Mouse (Mus musculus): ENCODE results near the gene Mrpl49. TPM values are rescaled to one million over a fixed set of nuclear protein-coding genes. Genes with fewer than 3 reads are reported as not detected.

Mrpl49 gene
- total RNA-seq, 2 experiments from 2014 or later: 38.4 to 53.5 TPM

DNA sequence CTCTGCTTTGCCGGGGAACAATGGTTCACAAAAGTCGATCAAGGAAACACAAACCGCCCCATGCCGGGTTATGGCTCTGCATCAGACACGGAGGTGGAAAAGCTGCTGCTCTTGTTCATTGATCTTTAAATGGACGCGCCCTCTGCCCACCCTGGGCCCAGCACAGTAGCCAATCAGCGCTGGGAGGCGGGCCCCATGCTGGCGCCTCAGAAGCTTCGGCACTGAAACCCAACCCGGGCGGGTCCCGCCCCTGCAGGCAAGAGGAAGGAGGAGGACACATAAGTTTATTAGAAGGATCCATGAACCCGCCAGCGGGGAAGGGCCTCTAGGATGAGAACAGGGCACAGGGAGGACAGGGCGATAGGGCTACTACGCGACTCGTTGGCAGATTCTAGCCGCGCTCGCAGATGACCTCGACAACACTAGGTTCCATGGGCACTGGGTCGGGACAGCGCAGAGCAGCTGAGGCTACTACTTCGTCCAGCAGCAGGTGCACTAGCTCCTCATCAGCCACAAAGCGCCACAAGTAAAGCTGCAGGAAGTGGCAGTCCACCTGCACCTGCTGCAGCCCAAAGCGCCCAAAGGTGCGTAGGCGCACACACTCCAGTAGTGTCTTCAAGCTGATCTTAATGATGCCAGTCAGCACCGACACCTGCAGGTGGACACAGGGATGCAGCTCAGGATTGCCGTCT is 10.3 kb upstream of the Mrpl49 start, which contains the start of gene Tm7sf2:
TSS of gene Tm7sf2 (minus strand) at position 650 of the 692 bp plus-strand sequence.
- ATAC-seq (replicated peaks; ENCODE audit: poor library complexity): peak; percentile 87

DNA sequence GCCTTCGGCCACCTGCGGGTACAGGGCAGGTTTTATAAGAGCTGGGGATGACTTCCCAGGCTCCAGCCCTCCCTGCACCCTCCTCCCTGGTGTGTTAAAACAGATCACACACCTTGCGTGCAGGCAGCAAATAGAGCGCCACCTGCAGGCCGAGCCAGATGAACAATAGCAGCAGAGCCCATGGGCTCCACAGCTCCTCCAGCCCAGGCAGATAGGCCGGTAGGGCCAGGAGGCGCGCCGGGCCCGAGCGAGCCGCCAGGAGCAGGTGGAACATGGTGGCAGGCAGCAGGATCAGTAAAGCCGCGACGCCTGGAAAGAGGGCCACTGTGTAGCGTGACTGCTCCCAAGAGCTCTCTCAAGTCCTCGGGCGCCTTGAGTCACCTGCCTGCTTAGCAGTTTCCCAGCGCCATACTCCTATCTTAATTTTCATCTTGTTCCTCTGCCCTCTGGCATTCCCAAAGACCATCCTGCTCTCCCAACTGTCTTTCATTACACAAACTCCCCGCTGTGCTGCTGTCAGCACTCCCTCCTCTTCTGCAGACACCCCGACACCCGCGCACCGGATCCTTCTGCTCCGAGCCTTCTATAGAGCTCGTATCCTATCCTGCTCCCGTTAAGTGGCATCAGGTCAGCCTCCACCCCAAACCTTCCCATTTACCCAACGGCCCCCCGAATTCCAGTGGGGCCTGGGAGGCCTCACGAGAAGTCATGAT is 9.6 kb upstream of the Mrpl49 start:
- peak; percentile 81 for ATAC-seq (replicated peaks; ENCODE audit: poor library complexity)

DNA sequence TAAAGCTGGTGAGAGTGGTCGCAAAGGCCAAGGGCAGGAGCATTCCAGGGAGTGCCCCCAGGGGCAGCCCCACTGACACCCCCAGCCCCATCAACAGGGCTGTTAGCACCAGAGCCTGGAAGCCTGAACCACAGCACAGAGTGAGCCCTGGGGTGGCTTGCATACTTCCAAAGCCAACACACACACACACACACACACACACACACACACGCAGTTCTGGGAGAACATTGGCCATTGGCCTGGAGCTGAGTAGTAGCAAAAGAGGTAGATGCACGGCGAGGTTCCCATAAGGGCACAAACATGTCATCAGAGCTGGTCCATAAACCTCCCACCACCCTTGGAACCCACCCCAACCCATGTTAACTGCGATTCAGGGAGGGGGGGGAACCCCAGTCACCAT is 9.0 kb upstream of the Mrpl49 start:
- no peak for ATAC-seq (replicated peaks; ENCODE audit: poor library complexity)

DNA sequence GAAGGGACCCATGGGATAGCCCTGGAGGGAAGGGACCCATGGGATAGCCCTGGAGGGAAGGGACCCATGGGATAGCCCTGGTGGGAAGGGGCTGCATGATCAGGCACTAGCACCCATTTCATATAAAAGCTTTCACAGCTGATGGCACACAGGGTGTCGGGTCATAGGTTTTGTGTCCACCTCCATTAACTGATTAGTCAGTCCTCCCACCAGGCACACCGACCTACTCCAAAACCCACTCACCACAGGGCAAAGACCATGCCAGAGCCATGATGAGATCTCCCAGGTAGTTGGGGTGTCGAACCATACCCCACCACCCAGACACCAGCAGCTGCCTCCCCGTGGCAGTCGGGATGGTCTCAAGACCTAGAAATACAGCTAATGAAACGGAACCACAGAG is 5.5 kb upstream of the Mrpl49 start:
- no peak for ATAC-seq (replicated peaks; ENCODE audit: poor library complexity)

DNA sequence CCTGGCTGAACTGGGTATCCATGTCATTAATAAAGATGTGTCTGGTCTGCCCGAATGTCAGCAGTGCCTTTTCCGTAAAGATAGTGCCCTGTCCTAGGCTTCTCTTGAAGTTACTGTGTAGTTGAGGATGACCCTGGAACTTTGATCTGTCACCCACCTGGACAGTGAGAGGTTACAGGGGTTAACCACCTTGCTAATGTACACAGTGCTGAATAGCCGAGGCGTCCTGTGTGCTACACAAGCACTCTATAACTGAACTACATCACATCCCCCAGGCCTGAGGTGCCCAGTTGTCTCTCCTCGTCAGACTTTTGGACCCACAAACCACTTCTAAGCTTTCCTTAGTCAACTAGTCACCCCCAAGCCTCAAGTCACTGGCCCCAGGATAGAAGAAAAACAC is 4.8 kb upstream of the Mrpl49 start:
- no peak for ATAC-seq (replicated peaks; ENCODE audit: poor library complexity)

DNA sequence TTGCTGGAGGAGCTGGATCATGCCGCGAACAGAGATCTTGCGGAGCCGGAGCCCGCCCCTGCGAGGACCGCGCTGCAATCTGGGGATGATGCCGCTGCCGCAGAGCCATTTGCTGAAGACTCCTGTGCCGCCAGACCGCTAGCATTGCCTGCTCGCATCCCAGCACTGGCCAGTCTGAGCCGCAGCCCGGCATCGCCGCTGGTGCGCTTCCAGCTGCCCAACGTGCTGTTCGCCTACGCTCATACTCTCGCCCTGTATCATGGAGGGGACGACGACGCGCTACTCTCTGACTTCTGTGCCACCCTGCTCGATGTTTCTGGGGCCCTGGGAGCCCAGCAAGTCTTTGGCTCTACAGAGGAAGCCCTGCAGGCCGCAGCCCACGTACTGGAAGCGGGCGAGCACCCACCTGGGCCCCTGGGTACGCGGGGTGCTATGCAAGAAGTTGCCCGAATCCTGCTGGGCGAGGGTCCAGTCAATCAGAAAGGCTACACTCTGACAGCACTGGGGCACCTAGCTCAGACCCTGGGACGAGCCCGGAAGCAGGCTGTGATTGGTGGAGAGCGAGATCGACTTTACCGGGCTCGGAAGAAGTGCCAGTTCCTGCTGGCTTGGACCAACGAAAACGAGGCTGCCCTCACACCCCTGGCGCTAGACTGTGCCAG is 4.2 kb upstream of the Mrpl49 start:
- peak; percentile 40 for ATAC-seq (replicated peaks; ENCODE audit: poor library complexity)

DNA sequence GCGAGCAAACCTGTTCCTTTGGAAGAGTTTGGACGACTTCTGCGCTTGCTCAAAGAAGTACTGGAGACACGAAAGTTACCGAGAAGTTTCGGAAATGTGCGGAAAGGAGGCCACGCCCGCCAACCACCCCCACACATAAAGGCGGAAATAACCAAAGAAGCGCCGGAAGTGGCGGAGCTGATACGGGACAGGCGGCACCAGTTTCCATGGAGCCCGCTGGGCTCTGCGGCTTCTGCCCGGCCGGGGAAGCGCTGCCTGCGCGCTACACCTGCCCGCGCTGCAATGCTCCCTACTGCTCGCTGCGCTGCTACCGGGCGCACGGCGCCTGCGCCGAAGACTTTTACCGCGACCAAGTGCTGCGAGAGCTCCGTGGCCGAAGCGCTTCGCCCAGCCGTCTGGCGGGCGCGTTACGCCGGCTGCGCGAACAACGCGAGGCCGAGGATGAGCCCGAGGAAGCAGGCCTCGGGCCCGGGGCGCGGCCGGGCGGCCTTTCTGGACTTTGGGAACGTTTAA is 3.5 kb upstream of the Mrpl49 start, which contains the start of gene Znhit2:
TSS of gene Znhit2 (plus strand) at position 172 of the 513 bp plus-strand sequence.
- peak; percentile 68 for ATAC-seq (replicated peaks; ENCODE audit: poor library complexity)

DNA sequence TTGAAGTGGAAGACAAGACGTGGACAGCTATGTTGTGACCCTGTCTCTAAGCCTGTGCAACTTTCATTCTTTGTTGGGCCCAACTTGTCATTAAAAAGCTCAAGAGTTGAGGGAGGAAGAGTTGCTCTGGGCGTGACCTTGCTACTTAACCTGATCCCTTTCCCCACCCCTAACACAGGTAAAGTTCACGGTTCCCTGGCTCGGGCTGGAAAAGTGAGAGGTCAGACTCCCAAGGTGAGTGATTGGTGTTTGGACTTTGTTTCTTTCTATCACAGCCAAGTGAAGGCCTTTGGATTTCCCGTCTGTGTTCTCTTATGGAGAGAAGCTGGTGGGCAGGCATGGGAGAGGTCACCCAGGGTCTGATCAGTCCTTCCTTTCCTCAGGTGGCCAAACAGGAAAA is 1.4 kb upstream of the Mrpl49 start:
- no peak for ATAC-seq (replicated peaks; ENCODE audit: poor library complexity)

DNA sequence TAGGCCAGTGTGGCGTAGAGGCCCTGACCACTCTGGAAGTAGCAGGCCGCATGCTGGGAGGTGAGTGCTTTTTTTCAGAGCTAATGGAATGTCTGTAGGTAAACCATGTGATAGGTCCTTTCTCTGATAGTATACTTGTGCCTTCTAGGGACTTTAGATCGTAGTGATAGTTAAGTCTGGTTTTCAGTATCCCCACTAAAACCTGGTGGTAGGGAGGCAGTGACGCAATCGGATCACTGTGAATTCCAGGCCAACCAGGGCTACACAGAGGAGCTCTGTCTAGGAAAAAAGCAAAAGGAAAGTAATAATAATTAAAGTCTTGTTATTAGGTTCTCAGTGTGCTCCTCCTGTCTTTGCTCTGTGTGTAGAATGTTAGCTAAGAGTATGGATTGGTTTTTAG is 928 bp upstream of the Mrpl49 start:
- no peak for ATAC-seq (replicated peaks; ENCODE audit: poor library complexity)

DNA sequence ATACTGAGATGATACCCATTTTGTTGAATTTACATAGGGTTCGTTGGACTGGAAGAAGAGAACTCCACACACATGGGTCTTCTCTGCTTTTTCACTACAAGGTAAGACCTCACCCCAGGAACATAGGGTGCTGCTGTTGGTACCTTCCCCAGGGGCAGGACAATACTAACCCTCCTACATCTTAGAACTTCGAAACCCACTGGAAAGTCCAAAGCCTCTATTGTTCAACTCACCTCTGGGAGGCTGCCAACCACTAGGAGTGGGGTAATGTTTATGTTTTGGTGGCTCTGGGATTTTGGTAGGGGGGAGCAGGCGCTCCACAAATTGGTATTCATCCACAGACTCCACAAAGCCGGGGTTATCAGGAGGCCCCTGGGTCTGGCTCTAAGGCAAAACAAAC is 889 bp downstream of the Mrpl49 start:
- no peak for ATAC-seq (replicated peaks; ENCODE audit: poor library complexity)

DNA sequence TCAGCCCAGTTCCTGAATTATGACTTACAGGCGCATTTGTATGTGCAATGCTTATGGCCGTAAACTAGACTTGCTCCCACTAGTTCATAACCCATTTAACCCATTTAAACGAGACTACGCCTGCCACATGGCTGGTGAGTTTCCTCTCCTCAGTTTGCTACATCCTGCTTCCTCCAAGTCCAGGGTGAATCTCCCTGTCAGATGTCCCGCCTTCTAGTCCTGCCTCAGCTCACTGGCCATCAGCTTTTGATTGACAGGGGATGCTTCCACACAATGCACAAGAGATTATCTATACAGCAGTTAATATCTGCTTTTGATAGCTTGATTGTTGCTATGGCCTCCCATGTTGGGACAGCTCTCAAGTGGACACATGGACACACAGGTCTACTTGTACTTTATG is 3.3 kb downstream of the Mrpl49 start:
- ATAC-seq (replicated peaks; ENCODE audit: poor library complexity): no peak

DNA sequence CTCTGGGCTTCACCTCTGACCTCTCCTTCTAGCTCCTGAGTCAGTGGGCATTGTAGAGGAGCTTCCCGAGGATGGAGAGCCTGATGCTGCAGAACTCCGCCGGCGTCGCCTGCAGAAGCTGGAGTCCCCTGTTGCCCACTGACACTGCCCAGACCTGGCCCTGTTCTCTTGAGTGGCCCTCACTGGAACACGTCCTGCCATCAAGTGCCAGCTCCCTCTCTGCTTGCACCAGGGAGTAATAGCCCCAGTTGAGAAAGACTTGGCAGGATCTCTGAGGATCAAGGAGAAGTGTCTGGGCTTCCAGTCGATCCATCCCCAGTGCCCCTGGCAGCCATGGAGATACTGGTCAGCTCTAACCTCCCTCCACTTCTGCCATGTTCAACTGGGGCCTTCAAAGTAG is 5.1 kb downstream of the Mrpl49 start:
- no peak for ATAC-seq (replicated peaks; ENCODE audit: poor library complexity)

DNA sequence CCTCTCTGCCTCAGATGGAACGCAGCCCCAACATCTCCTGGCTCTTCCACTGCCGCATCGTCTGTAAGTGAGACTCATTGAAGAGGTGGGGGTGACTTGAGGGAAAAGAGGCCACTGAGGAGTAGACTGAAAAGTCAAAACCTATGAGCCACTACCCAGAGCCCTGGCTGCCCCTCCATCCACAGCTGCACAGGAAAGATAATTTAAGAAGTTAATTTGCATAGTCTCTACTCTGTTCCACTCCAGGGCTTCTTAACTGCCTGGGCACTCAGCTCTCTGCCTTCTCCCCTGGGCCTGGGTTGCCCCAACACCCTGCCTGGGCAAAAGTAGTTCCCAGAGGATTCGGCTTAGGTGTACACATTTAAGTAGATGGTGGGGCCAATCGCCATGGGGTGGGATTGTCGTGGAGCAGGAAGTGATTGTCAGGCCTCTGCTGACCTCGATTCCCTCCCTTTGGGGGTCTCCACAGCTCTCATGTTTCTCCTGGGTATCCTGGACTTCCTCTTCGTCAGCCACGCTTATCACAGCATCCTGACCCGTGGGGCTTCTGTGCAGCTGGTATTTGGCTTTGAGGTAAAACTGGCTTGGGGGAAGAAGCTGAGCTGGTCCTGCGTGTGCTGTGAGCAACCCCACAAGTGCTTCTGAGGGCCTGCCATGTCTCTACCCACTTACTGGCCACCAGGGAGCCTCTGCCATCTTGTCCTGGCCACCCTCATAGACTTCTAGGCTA is 8.7 kb downstream of the Mrpl49 start:
- no peak for ATAC-seq (replicated peaks; ENCODE audit: poor library complexity)

DNA sequence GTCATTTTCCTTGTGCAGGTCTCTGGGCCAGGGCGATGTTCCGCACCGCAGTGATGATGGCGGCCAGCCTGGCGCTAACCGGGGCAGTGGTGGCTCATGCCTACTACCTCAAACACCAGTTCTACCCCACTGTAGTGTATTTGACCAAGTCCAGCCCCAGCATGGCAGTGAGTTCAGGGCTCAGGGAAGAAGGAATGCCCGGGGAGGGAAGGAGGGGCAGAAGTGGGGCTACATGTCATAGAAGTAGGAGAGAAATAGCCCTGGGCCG is 9.8 kb downstream of the Mrpl49 start:
- ATAC-seq (replicated peaks; ENCODE audit: poor library complexity): no peak

DNA sequence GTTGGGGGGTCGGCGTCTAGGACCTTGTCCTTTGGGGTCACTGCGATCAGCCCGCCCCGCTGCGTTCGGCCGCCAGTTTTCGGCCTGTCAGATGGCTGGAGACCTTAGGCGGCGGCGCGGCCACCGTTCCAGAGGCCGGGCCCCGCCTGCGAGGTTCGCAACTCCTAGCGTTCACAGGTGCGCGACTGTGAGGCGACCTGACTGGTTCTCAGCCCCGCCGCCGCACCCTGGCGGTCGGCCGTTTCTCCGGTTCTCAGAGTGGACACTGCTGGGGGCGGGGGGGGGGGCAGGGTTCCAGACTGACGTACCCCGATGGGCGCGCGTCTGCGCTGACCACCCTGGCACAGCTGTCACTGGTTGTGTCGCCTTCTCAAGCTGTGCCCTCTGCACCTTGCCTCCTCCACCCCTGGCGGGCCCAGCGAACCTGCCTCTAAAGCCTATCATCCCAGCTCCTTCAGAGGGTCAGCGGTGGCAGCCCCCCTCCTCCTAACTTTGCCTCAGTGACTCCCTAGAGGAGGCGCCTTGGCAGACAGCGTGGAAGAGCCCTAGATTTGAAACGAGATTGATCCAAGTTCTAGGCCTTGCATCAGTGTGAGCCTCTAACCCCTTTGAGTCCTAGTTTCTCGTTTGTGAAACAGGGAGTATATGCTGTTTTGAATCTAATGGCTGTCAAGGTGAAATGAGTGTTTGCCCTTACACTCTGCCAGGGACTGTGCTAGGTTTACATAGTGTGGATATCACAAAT is 10.3 kb downstream of the Mrpl49 start:
- no peak for ATAC-seq (replicated peaks; ENCODE audit: poor library complexity)

DNA sequence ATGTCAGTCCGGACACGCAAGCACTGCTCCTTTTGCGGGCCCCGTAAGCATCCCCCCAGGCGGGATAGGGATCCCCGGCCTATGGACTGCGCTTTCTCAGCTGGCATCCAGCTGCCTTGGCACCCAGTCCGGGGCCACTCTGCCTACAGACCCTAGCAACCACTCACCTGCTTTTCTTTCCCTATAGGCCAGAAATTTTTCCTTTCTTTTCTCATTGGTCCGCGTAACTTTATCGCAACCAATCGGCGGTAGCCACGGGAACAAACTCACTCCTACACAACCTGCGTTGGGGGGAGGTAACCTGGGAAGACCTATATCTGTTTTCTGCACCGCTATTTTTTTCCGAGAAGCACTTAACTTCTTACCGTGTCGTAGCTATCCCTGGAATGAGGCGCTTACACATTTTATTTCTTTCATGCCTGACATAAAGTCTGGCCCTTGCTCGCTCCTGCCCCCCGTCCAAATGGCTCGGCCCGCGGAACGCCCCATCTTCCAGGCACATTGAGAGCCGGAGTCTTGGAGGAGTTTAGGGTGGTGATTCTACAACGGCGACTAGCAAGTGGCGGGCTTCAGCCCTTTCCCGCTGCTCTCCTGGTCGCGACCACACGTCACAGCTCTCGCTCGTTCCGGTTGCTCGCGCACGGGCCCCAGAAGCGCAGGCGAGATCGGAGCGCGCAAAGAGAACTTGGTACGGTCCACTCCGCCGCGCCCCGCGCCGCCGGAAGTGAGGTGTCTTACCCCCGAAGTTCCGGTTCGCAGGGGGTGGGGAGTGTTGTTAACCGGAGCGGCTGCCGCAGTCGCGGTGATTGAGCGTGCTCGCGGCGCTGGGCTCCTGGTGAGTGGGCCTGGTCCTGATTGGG is 11.1 kb downstream of the Mrpl49 start, which contains the start of gene Syvn1:
TSS of gene Syvn1 (plus strand) at position 283 of the 860 bp plus-strand sequence.
- ATAC-seq (replicated peaks; ENCODE audit: poor library complexity): peak; percentile 82

DNA sequence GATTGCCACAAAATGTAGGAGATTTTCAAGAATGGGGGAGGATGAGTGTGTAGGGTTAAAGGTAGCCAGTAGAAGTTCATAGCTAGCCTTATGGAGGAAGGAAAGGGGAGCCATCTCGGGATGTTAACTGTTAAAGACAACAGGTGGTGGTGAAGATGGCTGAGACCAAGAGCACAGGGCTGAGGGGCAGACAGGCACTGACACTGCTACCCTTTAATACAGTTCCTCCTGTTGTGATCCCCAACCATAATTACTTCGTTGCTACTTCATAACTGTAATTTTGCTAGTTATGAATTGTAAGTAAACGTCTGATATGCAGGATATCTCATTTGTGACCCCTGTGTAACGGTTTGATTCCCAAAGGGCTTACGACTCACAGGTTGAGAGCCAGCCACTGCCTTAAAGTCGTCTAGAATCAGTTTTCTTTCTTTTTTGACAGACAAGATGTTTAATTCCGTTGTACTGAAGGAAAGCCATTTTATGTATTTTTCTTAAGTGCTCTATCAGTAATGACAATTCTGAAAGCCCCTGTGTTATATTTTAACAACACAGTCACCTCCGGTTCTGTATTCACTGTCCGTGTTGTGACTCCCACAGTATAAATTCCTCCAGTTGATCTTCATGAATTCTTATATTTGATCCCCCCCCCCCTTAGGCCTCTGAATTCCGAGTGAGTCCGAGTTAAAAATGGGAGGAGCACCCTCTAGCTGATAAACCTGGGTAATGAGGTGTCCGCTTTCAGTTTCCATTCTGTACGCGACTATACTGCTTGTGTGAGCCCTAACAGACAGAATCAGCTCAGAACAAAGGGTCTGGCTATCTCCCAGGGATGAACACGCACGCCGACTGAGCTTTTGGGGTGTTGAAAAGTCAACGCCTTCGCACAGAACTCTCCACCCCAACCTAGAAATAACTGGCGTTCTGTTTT is 12.0 kb downstream of the Mrpl49 start:
- ATAC-seq (replicated peaks; ENCODE audit: poor library complexity): peak; percentile 32

DNA sequence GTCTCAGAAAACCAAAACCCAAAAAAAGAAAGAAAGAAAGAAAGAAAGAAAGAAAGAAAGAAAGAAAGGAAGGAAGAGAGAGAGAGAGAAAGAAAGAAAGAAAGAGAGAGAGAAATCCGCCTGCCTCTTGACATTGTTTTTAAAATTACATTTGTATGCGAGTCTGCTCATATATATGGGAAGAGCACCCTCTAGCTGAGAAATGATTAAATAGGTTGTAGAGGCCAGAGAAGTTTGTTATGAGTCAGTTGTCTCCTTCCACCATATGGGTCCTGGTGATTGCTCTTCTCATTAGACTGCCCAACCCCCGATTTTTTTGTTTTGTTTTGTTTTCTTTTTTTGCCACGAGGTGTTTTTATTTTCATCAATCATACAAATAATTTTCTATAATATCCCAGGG is 13.5 kb downstream of the Mrpl49 start:
- peak; percentile 32; the same call in 1 of the 2 replicates for ATAC-seq (replicated peaks; ENCODE audit: poor library complexity)
